Mouse (Mus musculus) bone marrow, adult 2 months (tissue): ENCODE results near the gene Nr4a2.

Experiments used
- CTCF ChIP-seq: fragments of 200-500 bp; IDR thresholded peaks from 2 replicates; pipeline ENCODE4 v1.5.1; 2011; ENCODE audit warnings: low read length, control low read depth; ENCODE audit not compliant: control insufficient read depth, insufficient read depth
- POLR2A ChIP-seq: fragments of 200-500 bp; IDR thresholded peaks from 2 replicates; pipeline ENCODE4 v1.6.1; 2011; ENCODE audit warnings: low read depth, mild to moderate bottlenecking, control low read depth, low read length, borderline replicate concordance; ENCODE audit not compliant: control insufficient read depth

- TF ChIP-seq CTCF (no peak), POLR2A (no peak)
Observed at GRCm38 (mm10) chr2:57105401-57105800, 18.4 kb downstream of the Nr4a2 start.
